Mouse (Mus musculus) stomach, postnatal 0 days (tissue): ENCODE data around the gene Traf3ip1.

Experiments used
- CTCF ChIP-seq: IDR thresholded peaks from 2 replicates; pipeline ENCODE4 v1.5.1; 2016; ENCODE audit warnings: antibody characterized with exemption, low read depth, mild to moderate bottlenecking, moderate library complexity
- EP300 ChIP-seq: optimal IDR thresholded peaks from 2 replicates; pipeline ENCODE3; 2016; ENCODE audit warnings: antibody characterized with exemption

- peak; percentile 31 for TF ChIP-seq CTCF
- TF ChIP-seq EP300: no peak
Measured at GRCm38 (mm10) chr1:91532892-91533291, 38.4 kb downstream of the Traf3ip1 start.
